Mouse (Mus musculus) bone marrow macrophage, adult 2 months (primary cell): Measurements from ENCODE around the gene Rbpj.

ENCODE experiments used
- CTCF ChIP-seq: IDR thresholded peaks from 2 replicates; pipeline ENCODE4 v1.5.1; 2012; ENCODE audit warnings: low read depth, mild to moderate bottlenecking, low read length, moderate library complexity
- POLR2A ChIP-seq: IDR thresholded peaks from 2 replicates; pipeline ENCODE4 v1.6.1; 2012; ENCODE audit warnings: mild to moderate bottlenecking, low read depth, low read length, borderline replicate concordance

- TF ChIP-seq CTCF (no peak), POLR2A (no peak)
These were observed 37.3 kb downstream of the Rbpj start for GRCm38 (mm10) chr5:53503261-53503660.
